Mouse (Mus musculus) small intestine, adult 2 months (tissue): ENCODE measurements around the gene Asxl2. TPM values are rescaled to one million over a fixed set of nuclear protein-coding genes. Genes with fewer than 3 reads are reported as not detected.

ENCODE experiments used
- H3K27ac ChIP-seq: fragments of 200-500 bp; 2 replicates; pipeline ENCODE4 v1.5.1; 2012; ENCODE audit warnings: low read depth, low read length, control low read depth, inconsistent platforms; ENCODE audit not compliant: insufficient read depth
- H3K27me3 ChIP-seq: fragments of 200-500 bp; 2 replicates; pipeline ENCODE4 v1.6.1; 2012; ENCODE audit warnings: mild to moderate bottlenecking, moderate library complexity, low read length, inconsistent platforms; ENCODE audit not compliant: control insufficient read depth, insufficient read depth
- H3K36me3 ChIP-seq: fragments of 200-500 bp; 2 replicates; pipeline ENCODE4 v1.6.1; 2012; ENCODE audit warnings: mild to moderate bottlenecking, low read length, control low read depth, inconsistent platforms; ENCODE audit not compliant: control insufficient read depth, insufficient read depth
- H3K4me1 ChIP-seq: fragments of 200-500 bp; 2 replicates; pipeline ENCODE4 v1.6.1; 2012; ENCODE audit warnings: low read length, inconsistent platforms, mixed read lengths; ENCODE audit not compliant: control insufficient read depth, insufficient read depth, insufficient read length
- H3K4me3 ChIP-seq: fragments of 200-500 bp; 2 replicates; pipeline ENCODE4 v1.5.1; 2012; ENCODE audit warnings: low read depth, mild to moderate bottlenecking, control low read depth, inconsistent platforms, low read length, moderate library complexity
- CTCF ChIP-seq: fragments of 200-500 bp; IDR thresholded peaks from 2 replicates; pipeline ENCODE4 v1.5.1; 2012; ENCODE audit warnings: low read depth, mild to moderate bottlenecking, control low read depth, inconsistent platforms, low read length, moderate library complexity, mixed read lengths; ENCODE audit not compliant: insufficient replicate concordance, insufficient read length; ENCODE audit errors: extremely low read depth
- POLR2A ChIP-seq: fragments of 200-500 bp; IDR thresholded peaks from 2 replicates; pipeline ENCODE4 v1.6.1; 2012; ENCODE audit warnings: low read depth, mild to moderate bottlenecking, control low read depth, inconsistent platforms, low read length, moderate library complexity
- WGBS: fragments of 180-500 bp; shearing (Covaris S2); methylation state at CpG from one replicate; pipeline ENCODE4 v1.1.7; 2018; 5-methylcytosine and 5-hydroxymethylcytosine counted together
- polyA plus RNA-seq: library from polyadenylated mRNA; depleted of rRNA; stranded (reverse); fragments of >200 nt; gene quantifications from 2 replicates; pipeline ENCODE4 v1.2.3, GENCODE M21; 2012

Gene Asxl2
- polyA plus RNA-seq, 1 experiment: 5.3 TPM

- Histone ChIP-seq H3K27me3 (no peaks in the 10 kb centered on the region), H3K36me3 (no peaks in the 10 kb centered on the region), H3K4me3 (no peak overlapping the region), H3K4me1 (no peaks in the 10 kb centered on the region), H3K27ac (no peak overlapping the region)
- 81% methylated on average over 3 of the region's 3 CpGs for WGBS
- no peak for TF ChIP-seq POLR2A
Measured at GRCm38 (mm10) chr12:3418761-3419160, 7.9 kb upstream of the Asxl2 start.

- H3K36me3 ChIP-seq: no peaks in the 10 kb centered on the region
- no peak overlapping the region for H3K4me3 ChIP-seq
- H3K27ac ChIP-seq: no peak overlapping the region
- no peaks in the 10 kb centered on the region for H3K27me3 ChIP-seq
- peaks cover under 1% of the 10 kb centered on the region; the same call in 1 of the 2 replicates for H3K4me1 ChIP-seq
- no peak for TF ChIP-seq POLR2A
- no peak for TF ChIP-seq CTCF
- 74% methylated on average over 2 of the region's 2 CpGs for WGBS
Measured at GRCm38 (mm10) chr12:3420519-3420918, 6.1 kb upstream of the Asxl2 start.

GRCm38 (mm10) chr12:3422786-3423185 is 3.9 kb upstream of the Asxl2 start:
- no peaks in the 10 kb centered on the region for H3K36me3 ChIP-seq
- no peaks in the 10 kb centered on the region for H3K27me3 ChIP-seq
- WGBS: 82% methylated on average over 1 of the region's 1 CpGs
- no peak overlapping the region for H3K4me3 ChIP-seq
- no peak overlapping the region for H3K27ac ChIP-seq
- TF ChIP-seq CTCF (no peak), POLR2A (no peak)
- peaks cover 3% of the 10 kb centered on the region; the same call in 1 of the 2 replicates for H3K4me1 ChIP-seq

GRCm38 (mm10) chr12:3424179-3424578 is 2.5 kb upstream of the Asxl2 start:
- Histone ChIP-seq H3K4me3 (no peak overlapping the region), H3K4me1 (peaks cover 3% of the 10 kb centered on the region; the same call in 1 of the 2 replicates), H3K27me3 (no peaks in the 10 kb centered on the region), H3K27ac (no peak overlapping the region), H3K36me3 (no peaks in the 10 kb centered on the region; the same call in 1 of the 2 replicates)
- TF ChIP-seq CTCF: no peak
- TF ChIP-seq POLR2A: no peak
- 76% methylated on average over 2 of the region's 2 CpGs for WGBS

GRCm38 (mm10) chr12:3425375-3426341 is 999 bp upstream of the Asxl2 start:
- H3K27me3 ChIP-seq: no peaks in the 10 kb centered on the region
- H3K4me3 ChIP-seq: peak overlapping the region; percentile 25; the same call in 1 of the 2 replicates
- H3K36me3 ChIP-seq: no peaks in the 10 kb centered on the region; the same call in 1 of the 2 replicates
- H3K27ac ChIP-seq: peak overlapping the region; percentile 80; the same call in 1 of the 2 replicates
- peaks cover 4% of the 10 kb centered on the region; the same call in 1 of the 2 replicates for H3K4me1 ChIP-seq
- no peak for TF ChIP-seq CTCF
- no peak for TF ChIP-seq POLR2A
- WGBS: 28% methylated on average over 15 of the region's 15 CpGs

GRCm38 (mm10) chr12:3427067-3427889 is 621 bp downstream of the Asxl2 start:
- Histone ChIP-seq H3K36me3 (no peaks in the 10 kb centered on the region; the same call in 1 of the 2 replicates), H3K4me3 (peak overlapping the region; percentile 79), H3K27ac (peak overlapping the region; percentile 94), H3K4me1 (peaks cover 4% of the 10 kb centered on the region; the same call in 1 of the 2 replicates), H3K27me3 (no peaks in the 10 kb centered on the region)
- TF ChIP-seq POLR2A (peak; percentile 55; the same call in 1 of the 2 replicates), CTCF (no peak)
- whole genome bisulfite sequencing: under 1% methylated on average over 65 of the region's 65 CpGs
